9 mouse cellular contexts compared by ENCODE assay signal in genomic region chr19:10983146-10983545, GRCm38 (mm10). TPM values are rescaled to one million over a fixed set of nuclear protein-coding genes. Genes with fewer than 3 reads are reported as not detected.
DNase-seq lines count a peak whose midpoint lies in the region; ATAC-seq and TF ChIP-seq lines count a peak whose summit lies in the region.
"Had no signal": no experiment of that assay in that cellular context is flagged by ENCODE, and none has a peak within 500 bp of the region (broad histone marks: within the 10 kb centered on the region; RNA-seq: fewer than 3 reads in every experiment).

No protein-coding gene starts in this region.

- H3ac ChIP-seq in C2C12 (ENCODE audit: control insufficient read depth, insufficient read length, low read depth) = no peak overlapping the region

- no peaks in the 10 kb centered on the region for H3K36me3 ChIP-seq in C2C12 (ENCODE audit: control insufficient read depth, insufficient read depth)
- no peaks in the 10 kb centered on the region for H3K36me3 ChIP-seq in limb, embryonic 14.5 days (ENCODE audit: control insufficient read depth, insufficient read depth, low read length)
- no peaks in the 10 kb centered on the region for H3K36me3 ChIP-seq in neural tube, embryonic 12.5 days
- H3K36me3 ChIP-seq: lung, embryonic 15.5 days had no signal

- H3K4me3 ChIP-seq in gastrocnemius, adult 2 months = peak overlapping the region; percentile 44
- no peak overlapping the region for H3K4me3 ChIP-seq in C2C12 (ENCODE audit: insufficient read depth, poor library complexity, severe bottlenecking)
- no peak overlapping the region for H3K4me3 ChIP-seq in limb, embryonic 14.5 days (replicated peaks; ENCODE audit: low read length)
- no peak overlapping the region for H3K4me3 ChIP-seq in neural tube, embryonic 12.5 days
- H3K4me3 ChIP-seq: lung, embryonic 15.5 days had no signal

- WGBS in limb, embryonic 14.5 days = 24% methylated on average over 14 of the region's 14 CpGs
- WGBS in neural tube, embryonic 12.5 days = 32% methylated on average over 14 of the region's 14 CpGs

- no peaks in the 10 kb centered on the region for H3K4me1 ChIP-seq in limb, embryonic 14.5 days (ENCODE audit: control insufficient read depth, insufficient read depth, low read length)
- 0 out of 2 replicates have a peak, but pooled peaks cover 6% of the 10 kb centered on the region for H3K4me1 ChIP-seq in neural tube, embryonic 12.5 days

- TF ChIP-seq POLR2A in limb, embryonic 14.5 days (IDR thresholded peaks at IDR 0.05; ENCODE audit: borderline replicate concordance, extremely low read depth, insufficient read depth, insufficient read length) = no peak

- DNase-seq in gastrocnemius, adult 2 months = peak; percentile 62
- no peak for DNase-seq in gastrocnemius, adult 8-10 months (ENCODE audit: low spot score in 2 of 2)
- DNase-seq in cerebellum, postnatal 14 days = peak; percentile 62 to 77
- DNase-seq in heart, postnatal 10 days = peak; percentile 32 to 51
- DNase-seq in limb, embryonic 14.5 days (ENCODE audit: low spot score) = no peak

- H3K27ac ChIP-seq in gastrocnemius, adult 2 months = no peak overlapping the region
- H3K27ac ChIP-seq in limb, embryonic 14.5 days (replicated peaks; ENCODE audit: low read depth, low read length) = no peak overlapping the region
- no peak overlapping the region for H3K27ac ChIP-seq in neural tube, embryonic 12.5 days
- H3K27ac ChIP-seq: lung, embryonic 15.5 days had no signal

- H3K9ac ChIP-seq in limb, embryonic 14.5 days (ENCODE audit: low read depth, low read length, severe bottlenecking) = no peak overlapping the region
- no peak overlapping the region for H3K9ac ChIP-seq in neural tube, embryonic 12.5 days
- H3K9ac ChIP-seq: lung, embryonic 15.5 days had no signal

- 0 out of 2 replicates have a peak overlapping the region, but pooled peaks have one; percentile 21 for H3K4me2 ChIP-seq in limb, embryonic 14.5 days (replicated peaks; ENCODE audit: low read depth, low read length, severe bottlenecking)
- H3K4me2 ChIP-seq in neural tube, embryonic 12.5 days (replicated peaks) = peak overlapping the region; percentile 30; the same call in 1 of the 2 replicates
- H3K4me2 ChIP-seq: lung, embryonic 15.5 days had no signal

- no peaks in the 10 kb centered on the region for H3K9me3 ChIP-seq in limb, embryonic 14.5 days (ENCODE audit: control insufficient read depth, low read length)
- H3K9me3 ChIP-seq in neural tube, embryonic 12.5 days = no peaks in the 10 kb centered on the region
- H3K9me3 ChIP-seq: lung, embryonic 15.5 days had no signal

- intact Hi-C loops in gastrocnemius, adult 2 months (cut with DNase I) = no loop called here
- intact Hi-C loops in heart, postnatal 10 days (cut with DNase I) = no loop called here

- H3K79me3 ChIP-seq in C2C12 (ENCODE audit: low read depth) = no peaks in the 10 kb centered on the region

- H3K27me3 ChIP-seq in C2C12 (ENCODE audit: control insufficient read depth, insufficient read depth, insufficient read length) = no peaks in the 10 kb centered on the region
- H3K27me3 ChIP-seq in limb, embryonic 14.5 days (ENCODE audit: control insufficient read depth, insufficient read depth, low read length) = no peaks in the 10 kb centered on the region
- no peaks in the 10 kb centered on the region for H3K27me3 ChIP-seq in neural tube, embryonic 12.5 days (replicated peaks)
- H3K27me3 ChIP-seq: lung, embryonic 15.5 days had no signal

- TF ChIP-seq CTCF in gastrocnemius, adult 2 months (IDR thresholded peaks at IDR 0.05) = peak; percentile 66
- peak; percentile 25 for TF ChIP-seq CTCF in C2C12 (IDR thresholded peaks at IDR 0.05; ENCODE audit: control insufficient read depth, insufficient read depth, insufficient read length)

- no peak for ATAC-seq in limb, embryonic 14.5 days (ENCODE audit: low FRiP score, low read depth)
- ATAC-seq in neural tube, embryonic 12.5 days (ENCODE audit: low FRiP score, low read depth) = no peak
- ATAC-seq in monocyte, adult 5-6 weeks (replicated peaks; ENCODE audit: insufficient number of reproducible peaks, low FRiP score, low TSS enrichment, poor library complexity, severe bottlenecking) = no peak

- H3K79me2 ChIP-seq in C2C12 (ENCODE audit: control insufficient read depth, insufficient read depth) = no peaks in the 10 kb centered on the region

TF ChIP-seq in C2C12, 6 proteins besides CTCF, POLR2A, EP300 and RAD21:
- TF ChIP-seq FOSL1 (IDR thresholded peaks at IDR 0.05; ENCODE audit: insufficient read depth, low read length, poor library complexity, severe bottlenecking) (no peak), MYOD1 (IDR thresholded peaks at IDR 0.05; ENCODE audit: control insufficient read depth, insufficient read length, low read depth) (no peak), CEBPB (IDR thresholded peaks at IDR 0.05; ENCODE audit: low read depth) (no peak), MYOG (IDR thresholded peaks at IDR 0.05; ENCODE audit: control insufficient read depth, extremely low read depth, insufficient read length) (no peak), MAX (IDR thresholded peaks at IDR 0.05) (no peak), USF1 (IDR thresholded peaks at IDR 0.05; ENCODE audit: low read depth) (no peak)

RNA-seq across cellular contexts. Expression of gene Ms4a10, which starts 8.7 kb away (rescaled TPM):
- total RNA-seq in gastrocnemius, adult 2 months (2021) = not detected
- not detected for total RNA-seq in gastrocnemius, adult 8-10 months (2022)
- not detected for polyA plus RNA-seq in C2C12 (2012; fragmentation: generic; extraction: Trizol)
- total RNA-seq in heart, postnatal 10 days (2021) = not detected
- 0.08 and 0.27 TPM in 2 replicates for polyA plus RNA-seq in limb, embryonic 14.5 days (2012; rRNA removed)
- 0.57 TPM in 1 of 2 replicates, not detected in the other for polyA plus RNA-seq in limb, embryonic 14.5 days (2014; fragmentation: Nextera tagmentation; extraction: Ambion mirVana)
- polyA plus RNA-seq in neural tube, embryonic 12.5 days (2016; fragmentation: Nextera tagmentation; extraction: Ambion mirVana) = not detected in 2 replicates
- total RNA-seq in monocyte, adult 5-6 weeks (2017) = not detected in 3 replicates
- polyA plus RNA-seq: lung, embryonic 15.5 days had no signal

RNA-seq across cellular contexts. Expression of gene Ms4a15, which starts 9.9 kb away (rescaled TPM):
- total RNA-seq in gastrocnemius, adult 2 months (2021) = not detected
- not detected for total RNA-seq in gastrocnemius, adult 8-10 months (2022)
- not detected for polyA plus RNA-seq in C2C12 (2012; fragmentation: generic; extraction: Trizol)
- not detected for total RNA-seq in heart, postnatal 10 days (2021)
- not detected in 2 replicates for polyA plus RNA-seq in limb, embryonic 14.5 days (2012; rRNA removed)
- polyA plus RNA-seq in limb, embryonic 14.5 days (2014; fragmentation: Nextera tagmentation; extraction: Ambion mirVana) = not detected in 2 replicates
- polyA plus RNA-seq in neural tube, embryonic 12.5 days (2016; fragmentation: Nextera tagmentation; extraction: Ambion mirVana) = not detected in 2 replicates
- 0.67 to 2.7 TPM in 2 of 3 replicates, not detected in the other for total RNA-seq in monocyte, adult 5-6 weeks (2017)

RNA-seq across cellular contexts. Expression of gene Ccdc86, which starts 34.1 kb away (rescaled TPM):
- total RNA-seq in gastrocnemius, adult 2 months (2021) = 10 to 100 TPM; 13.2 to 16.5 TPM
- total RNA-seq in gastrocnemius, adult 8-10 months (2022) = 10 to 100 TPM; 13.4 to 14.5 (median 13.9) TPM
- polyA plus RNA-seq in C2C12 (2012; fragmentation: generic; extraction: Trizol) = 31.3 TPM
- 1 to 10 TPM; 7.5 to 7.9 TPM for total RNA-seq in heart, postnatal 10 days (2021)
- polyA plus RNA-seq in limb, embryonic 14.5 days (2012; rRNA removed) = 10.3 and 11.2 TPM in 2 replicates
- polyA plus RNA-seq in limb, embryonic 14.5 days (2014; fragmentation: Nextera tagmentation; extraction: Ambion mirVana) = 22.4 and 23.8 TPM in 2 replicates
- polyA plus RNA-seq in neural tube, embryonic 12.5 days (2016; fragmentation: Nextera tagmentation; extraction: Ambion mirVana) = 20.4 and 21.5 TPM in 2 replicates
- total RNA-seq in monocyte, adult 5-6 weeks (2017) = 15.3 to 26.6 TPM (median 16.1 TPM) in 3 replicates

RNA-seq across cellular contexts. Expression of gene Ms4a18, which starts 34.7 kb away (rescaled TPM):
- not detected for total RNA-seq in gastrocnemius, adult 2 months (2021)
- not detected for total RNA-seq in gastrocnemius, adult 8-10 months (2022)
- not detected for polyA plus RNA-seq in C2C12 (2012; fragmentation: generic; extraction: Trizol)
- total RNA-seq in heart, postnatal 10 days (2021) = not detected
- 0.05 TPM in 1 of 2 replicates, not detected in the other for polyA plus RNA-seq in limb, embryonic 14.5 days (2012; rRNA removed)
- polyA plus RNA-seq in limb, embryonic 14.5 days (2014; fragmentation: Nextera tagmentation; extraction: Ambion mirVana) = not detected in 2 replicates
- not detected in 2 replicates for polyA plus RNA-seq in neural tube, embryonic 12.5 days (2016; fragmentation: Nextera tagmentation; extraction: Ambion mirVana)
- not detected in 3 replicates for total RNA-seq in monocyte, adult 5-6 weeks (2017)
- polyA plus RNA-seq: lung, embryonic 15.5 days had no signal

RNA-seq across cellular contexts. Expression of gene Ptgdr2, which starts 46.2 kb away (rescaled TPM):
- total RNA-seq in gastrocnemius, adult 2 months (2021) = not detected
- not detected for total RNA-seq in gastrocnemius, adult 8-10 months (2022)
- polyA plus RNA-seq in C2C12 (2012; fragmentation: generic; extraction: Trizol) = 0.07 TPM
- under 1 TPM; 0.15 to 0.22 TPM for total RNA-seq in heart, postnatal 10 days (2021)
- 0.15 and 0.33 TPM in 2 replicates for polyA plus RNA-seq in limb, embryonic 14.5 days (2012; rRNA removed)
- 0.07 TPM in 2 replicates for polyA plus RNA-seq in limb, embryonic 14.5 days (2014; fragmentation: Nextera tagmentation; extraction: Ambion mirVana)
- polyA plus RNA-seq in neural tube, embryonic 12.5 days (2016; fragmentation: Nextera tagmentation; extraction: Ambion mirVana) = 0.19 TPM in 1 of 2 replicates, not detected in the other
- 0.75 to 1.6 TPM in 2 of 3 replicates, not detected in the other for total RNA-seq in monocyte, adult 5-6 weeks (2017)

Comparison
In these comparisons a context has a peak if more than half of its experiments do, and no peak if none do; other contexts are left out.
1. DNase-seq: peak in gastrocnemius, adult 2 months (single experiment), cerebellum, postnatal 14 days (2 of 2) and heart, postnatal 10 days (2 of 2); none in gastrocnemius, adult 8-10 months (0 of 2) and limb, embryonic 14.5 days (single experiment).